Mouse (Mus musculus) ES-Bruce4 (cell line): ENCODE results near the gene Acox2.

Experiments
- CTCF ChIP-seq: IDR thresholded peaks from one replicate; pipeline ENCODE4 v1.8.1; 2011; ENCODE audit warnings: low read depth, low read length
- POLR2A ChIP-seq: IDR thresholded peaks from one replicate; pipeline ENCODE4 v1.8.1; 2011; ENCODE audit warnings: low read length; ENCODE audit not compliant: insufficient read depth

DNA sequence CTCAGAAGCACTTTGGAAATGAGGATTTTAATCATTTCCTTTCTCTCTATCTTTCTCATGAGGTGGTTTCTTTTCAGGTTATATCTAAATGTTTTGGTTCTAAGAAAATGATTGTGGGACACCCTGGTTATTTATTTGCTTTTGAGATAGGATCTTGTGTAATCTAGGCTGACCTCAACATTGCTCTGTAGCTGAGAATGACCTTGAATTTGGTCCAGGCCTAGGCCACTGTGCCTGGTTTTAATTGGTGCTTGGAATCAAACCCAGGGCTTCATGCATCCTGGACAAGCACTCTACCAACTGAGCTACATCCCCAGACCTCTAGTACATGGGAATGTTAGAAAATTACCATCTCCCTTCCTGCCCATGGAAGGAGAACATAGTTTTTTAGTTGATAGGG is 44.9 kb upstream of the Acox2 start:
- TF ChIP-seq POLR2A (no peak), CTCF (no peak)
